Mouse (Mus musculus) adrenal gland, postnatal 14 days (tissue): ENCODE measurements around the gene Rasl11b. TPM values are rescaled to one million over a fixed set of nuclear protein-coding genes. Genes with fewer than 3 reads are reported as not detected.

Source experiments
- DNase-seq: peaks from one replicate; pipeline ENCODE4 v3.0.0; 2021; ENCODE audit warnings: mixed read lengths
- long read RNA-seq, 2 experiments: library from polyadenylated mRNA; stranded (forward); transcript quantifications; one replicate each; pipeline ENCODE4 v2.0.0; 2021
- total RNA-seq: library from RNA; stranded (reverse); gene quantifications from 2 replicates; pipeline ENCODE4 v1.2.3, GENCODE M21; 2021

Gene Rasl11b
- total RNA-seq, result 16.0 and 17.8 TPM in 2 replicates
- long read RNA-seq, experiment 1, transcript Rasl11b-201 (4 exons, 1,812 nt), result major isoform, 12 of 13 reads
- long read RNA-seq, experiment 1, partial matches to known transcripts, result 0 of 13 reads
- long read RNA-seq, experiment 1, other reads (novel, unspliced or antisense), result 0 of 13 reads
- long read RNA-seq, experiment 2, transcript Rasl11b-201 (4 exons, 1,812 nt), result major isoform, 8 of 9 reads
- long read RNA-seq, experiment 2, partial matches to known transcripts, result 0 of 9 reads
- long read RNA-seq, experiment 2, other reads (novel, unspliced or antisense), result 0 of 9 reads

DNA sequence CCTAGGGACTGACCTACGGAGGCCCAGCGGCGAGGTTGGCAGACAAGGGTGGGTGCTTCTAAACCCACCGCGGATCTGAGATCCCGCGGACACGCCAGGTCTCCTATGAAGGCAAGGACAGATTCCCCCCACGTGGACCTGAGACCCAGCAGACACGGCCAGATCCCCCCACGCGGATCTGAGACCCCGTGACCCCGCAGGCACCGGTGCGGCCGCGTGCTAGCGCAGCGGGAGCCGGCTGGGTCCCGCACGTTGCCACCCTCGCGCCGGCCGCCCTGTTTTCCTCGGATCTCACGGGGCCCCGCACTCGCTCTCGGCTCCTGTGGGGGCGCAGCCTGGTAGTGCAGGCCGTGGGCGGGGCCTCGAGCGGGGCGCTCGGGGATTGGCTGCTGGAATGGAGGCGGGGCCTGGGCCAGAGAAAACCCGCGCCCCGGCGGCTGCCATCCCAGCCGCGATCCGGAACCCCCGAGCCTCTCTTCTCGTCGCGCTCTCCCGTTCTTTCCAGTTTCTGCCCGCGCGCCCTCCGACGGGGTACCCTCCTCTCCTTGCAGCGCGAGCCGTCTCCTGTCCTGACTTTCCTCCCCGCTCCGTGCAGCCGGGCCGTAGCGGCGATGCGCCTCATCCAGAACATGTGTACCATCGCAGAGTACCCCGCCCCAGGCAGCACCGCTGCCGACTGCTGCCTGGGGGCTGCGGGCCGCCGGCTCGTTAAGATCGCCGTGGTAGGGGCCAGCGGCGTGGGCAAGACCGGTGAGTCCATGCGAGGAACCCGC is at the start of gene Rasl11b:
Rasl11b (plus strand) TSS at position 446 of the 773 bp plus-strand sequence.
- peak; percentile 98 for DNase-seq

- DNase-seq, result no peak
Measured at GRCm38 (mm10) chr5:74147631-74148030, 47.5 kb upstream of the Rasl11b start.

GRCm38 (mm10) chr5:74149975-74150374 is 45.1 kb upstream of the Rasl11b start:
- no peak for DNase-seq

GRCm38 (mm10) chr5:74151774-74152173 is 43.3 kb upstream of the Rasl11b start:
- peak; percentile 33 for DNase-seq

GRCm38 (mm10) chr5:74155860-74156351 is 39.2 kb upstream of the Rasl11b start:
- DNase-seq, result no peak

- DNase-seq, result no peak
Measured at GRCm38 (mm10) chr5:74158929-74159632, 36.0 kb upstream of the Rasl11b start.

DNA sequence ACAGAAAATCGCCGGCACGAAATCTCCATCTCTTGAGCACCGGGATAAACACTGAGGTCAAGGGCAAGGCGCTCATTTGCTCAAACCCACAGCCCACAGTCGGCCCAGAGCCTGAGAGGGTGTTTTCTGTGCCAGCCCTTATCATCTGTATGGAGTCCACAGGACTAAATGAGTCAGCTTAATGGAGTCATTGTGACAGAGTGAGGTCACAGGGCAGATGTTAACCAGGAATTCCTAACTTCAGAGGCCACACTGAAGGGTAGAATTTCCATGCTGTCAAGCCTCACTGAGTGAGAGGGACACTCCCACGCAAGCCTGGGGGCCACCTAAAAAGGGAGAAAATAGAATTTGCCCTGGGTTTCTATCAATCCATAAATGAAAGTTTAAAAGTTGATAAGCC is 35.2 kb upstream of the Rasl11b start:
- DNase-seq, result peak; percentile 38

DNA sequence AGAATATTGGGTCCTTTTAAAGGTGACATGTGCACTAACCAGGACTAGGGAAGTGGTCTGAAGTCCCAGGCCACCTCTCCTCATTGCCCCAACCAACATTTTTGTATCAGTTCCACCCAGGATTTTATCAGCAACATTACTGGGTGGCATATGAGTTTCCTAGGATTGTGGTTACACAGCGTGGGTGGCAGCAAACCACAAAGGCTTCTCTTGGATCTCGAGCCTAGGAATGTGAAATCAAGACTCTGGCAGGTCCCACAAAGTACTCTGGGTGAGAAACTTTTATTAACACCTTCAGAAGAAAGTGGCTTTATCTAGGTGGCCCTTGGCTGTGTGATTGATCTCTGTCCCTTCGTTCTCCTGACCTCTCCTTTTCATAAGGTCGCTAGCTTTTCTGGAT is 34.7 kb upstream of the Rasl11b start:
- DNase-seq, result no peak

GRCm38 (mm10) chr5:74161297-74161926 is 33.7 kb upstream of the Rasl11b start:
- peak; percentile 52 for DNase-seq

DNA sequence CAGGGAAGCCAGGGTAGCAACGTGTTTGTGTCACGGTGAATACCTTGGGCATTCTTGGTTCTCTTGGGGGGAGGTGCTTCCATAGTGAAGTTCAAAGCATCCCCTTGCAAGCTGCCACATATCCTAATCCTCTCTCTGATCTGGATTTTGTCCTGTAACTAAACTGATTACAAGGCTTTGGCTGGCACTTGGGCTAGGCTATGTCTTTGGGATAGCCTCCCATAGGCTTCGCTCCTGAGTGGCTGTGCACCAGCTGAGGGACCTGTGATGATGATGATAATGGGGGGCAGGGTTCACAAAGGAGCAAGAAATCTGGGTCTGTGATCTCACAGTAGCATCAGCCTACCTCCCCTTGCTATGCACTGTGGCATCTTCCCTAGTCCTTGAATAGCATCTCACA is 33.1 kb upstream of the Rasl11b start:
- no peak for DNase-seq

- DNase-seq, result no peak
Measured at GRCm38 (mm10) chr5:74163141-74163540, 31.9 kb upstream of the Rasl11b start.

- no peak for DNase-seq
Measured at GRCm38 (mm10) chr5:74164547-74164946, 30.5 kb upstream of the Rasl11b start.

DNA sequence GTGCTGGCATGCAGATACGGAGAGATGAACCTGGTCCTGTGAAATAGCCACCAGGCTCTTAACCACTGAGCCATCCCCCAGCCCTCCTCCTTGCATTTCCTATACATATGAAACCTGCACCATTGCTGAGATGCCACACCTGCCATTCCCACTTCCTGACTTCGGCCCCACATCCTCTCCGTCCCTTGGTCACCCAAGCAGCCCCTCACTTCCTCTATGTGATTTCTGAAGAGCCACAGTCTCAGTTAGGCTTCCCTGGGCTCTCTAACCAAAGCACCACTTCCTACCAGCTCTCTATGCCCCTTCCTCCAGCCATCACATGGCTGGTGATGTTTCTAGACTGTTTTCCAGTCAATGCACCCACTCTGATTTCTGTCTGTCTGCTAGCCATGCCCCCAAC is 28.4 kb upstream of the Rasl11b start:
- DNase-seq, result no peak

DNA sequence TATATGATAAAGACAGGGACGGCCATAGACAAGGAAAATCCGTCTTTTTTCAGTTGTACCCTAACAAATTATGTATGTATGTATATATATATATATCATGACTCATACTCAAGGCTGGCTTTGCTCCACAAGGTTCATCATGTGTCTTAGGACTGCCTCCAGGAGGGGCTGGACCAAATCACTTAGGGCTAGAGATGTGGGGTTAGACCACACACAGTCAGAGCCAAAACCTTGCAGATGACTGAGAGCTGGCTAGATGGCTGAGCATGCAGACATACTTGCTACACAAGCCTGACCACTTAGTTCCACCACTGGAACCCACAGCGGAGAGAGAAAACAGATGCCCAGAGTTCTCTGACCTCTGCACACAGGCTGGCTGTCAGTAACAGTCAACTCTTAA is 27.0 kb upstream of the Rasl11b start:
- no peak for DNase-seq

DNA sequence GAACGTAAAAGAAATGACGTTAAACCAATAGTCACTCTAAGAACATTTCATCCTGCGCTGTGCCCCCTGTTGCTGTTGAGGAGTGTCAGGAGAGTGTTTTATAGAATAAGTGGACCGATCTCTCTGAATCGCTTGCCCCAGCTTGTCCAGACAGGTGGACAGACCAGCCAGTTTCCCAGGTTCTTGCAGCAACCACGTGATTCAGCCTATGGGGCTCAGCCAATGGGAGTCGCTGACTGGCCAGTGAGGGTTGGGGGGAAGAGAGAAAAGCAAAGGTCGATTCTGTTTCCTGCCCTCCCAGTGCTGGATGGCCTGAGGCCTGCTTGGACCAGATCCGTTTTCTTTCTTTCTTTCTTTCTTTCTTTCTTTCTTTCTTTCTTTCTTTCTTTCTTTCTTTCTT is 23.3 kb upstream of the Rasl11b start:
- DNase-seq, result no peak

DNA sequence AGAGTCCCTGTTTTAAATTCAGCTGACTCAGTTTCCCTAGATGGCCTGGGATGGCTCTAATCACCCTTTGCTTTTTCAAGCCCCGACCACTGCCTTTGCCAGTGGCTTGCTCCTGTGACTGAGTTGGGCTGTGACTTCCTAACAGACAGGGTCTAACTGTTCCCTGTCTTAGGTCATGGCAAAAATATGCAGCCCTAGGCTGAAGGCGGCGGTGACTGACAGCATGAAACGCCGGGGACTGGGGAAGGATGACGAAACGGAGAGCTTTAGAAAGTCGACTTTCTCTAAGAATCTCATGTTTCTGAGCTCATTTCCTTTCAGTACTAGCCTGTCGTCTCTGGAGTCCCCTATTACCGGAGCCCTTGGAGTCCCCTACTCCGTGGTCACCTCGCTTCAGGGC is 22.9 kb upstream of the Rasl11b start:
- peak; percentile 36 for DNase-seq

- DNase-seq, result no peak
Measured at GRCm38 (mm10) chr5:74173162-74173844, 21.8 kb upstream of the Rasl11b start.

DNA sequence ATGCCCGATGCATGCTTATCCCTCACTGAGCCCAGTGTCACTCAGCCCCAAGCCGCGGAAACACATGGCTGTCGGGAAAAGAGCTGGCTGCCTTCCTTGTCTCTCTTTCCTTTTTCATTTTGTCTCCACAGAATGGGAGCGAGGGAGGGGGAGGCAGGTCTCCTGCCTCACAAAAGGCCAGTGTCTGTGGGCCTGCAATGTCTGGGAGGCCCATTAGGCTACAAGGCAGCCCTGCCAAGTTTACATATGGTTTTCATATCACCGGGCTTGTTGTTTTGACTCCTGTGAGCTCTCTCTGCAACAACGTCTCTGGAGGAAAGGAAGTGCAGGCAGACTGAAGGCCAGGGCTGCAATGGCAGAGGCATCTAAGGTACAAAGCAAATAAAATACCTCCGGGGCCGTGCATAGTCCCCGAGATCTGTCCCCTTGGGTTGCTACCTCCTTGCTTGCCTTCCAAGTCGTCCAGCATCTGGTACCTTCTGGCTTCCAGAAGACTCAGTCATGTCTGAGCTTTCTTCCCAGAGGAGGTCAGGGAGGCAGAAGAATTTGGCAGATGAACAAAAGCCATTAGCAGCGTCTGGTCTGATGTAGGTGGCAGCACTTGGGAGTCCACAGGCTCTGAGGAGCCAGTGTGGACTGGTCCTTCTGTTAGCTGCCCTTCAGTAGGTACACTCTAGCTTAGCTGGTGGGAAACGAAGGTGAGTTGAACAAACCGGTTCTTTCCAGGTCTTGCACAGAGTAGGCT is 19.4 kb upstream of the Rasl11b start:
- no peak for DNase-seq

DNA sequence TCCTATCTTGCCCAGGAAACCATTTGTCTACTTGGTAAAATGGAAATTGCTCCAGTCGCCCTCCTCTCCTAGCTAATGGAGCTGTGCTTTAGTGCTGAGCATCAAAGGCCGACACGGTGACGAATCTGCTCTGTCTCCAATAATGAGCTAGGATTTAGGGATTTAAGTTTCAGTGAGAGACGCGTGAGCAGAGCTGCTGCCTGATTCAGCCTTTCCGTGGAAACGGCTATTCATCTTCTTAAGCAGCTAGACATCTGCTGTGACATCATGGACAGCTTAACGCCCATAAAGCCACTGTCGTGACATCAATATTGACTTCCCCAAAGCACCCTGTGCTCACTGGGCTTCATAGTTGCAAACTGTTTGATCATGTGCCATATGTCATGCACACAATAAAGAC is 14.9 kb upstream of the Rasl11b start:
- DNase-seq, result no peak

DNA sequence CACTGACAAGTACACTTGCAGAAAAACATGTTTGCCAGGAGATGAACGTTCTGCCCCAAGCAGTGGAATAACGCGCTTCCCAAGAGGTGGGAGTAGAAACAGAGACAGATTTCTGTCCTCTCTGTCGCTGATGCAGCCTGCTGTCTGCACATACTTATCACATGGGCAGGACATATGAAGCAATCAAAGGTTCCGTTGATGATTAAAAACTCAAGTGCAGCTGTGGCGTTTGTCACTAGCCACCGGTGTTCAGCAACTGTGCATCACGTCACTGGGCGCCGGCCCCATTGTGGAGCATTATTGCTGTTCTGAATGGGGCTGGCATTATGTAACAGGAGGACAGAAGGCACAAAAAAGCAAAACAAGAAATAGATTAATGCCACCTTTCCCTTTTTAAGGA is 12.0 kb upstream of the Rasl11b start:
- no peak for DNase-seq

GRCm38 (mm10) chr5:74184607-74185006 is 10.5 kb upstream of the Rasl11b start:
- DNase-seq, result no peak
